Mouse (Mus musculus): Measurements from ENCODE around the gene Dda1. TPM values are rescaled to one million over a fixed set of nuclear protein-coding genes. Genes with fewer than 3 reads are reported as not detected.

The Dda1 gene
- total RNA-seq, 2 experiments from 2014 or later = 135 to 139 TPM

Other genes with a start within 250 kb of the Dda1 start
- 10 to 100 TPM; 47.3 to 48.5 TPM for gene Myo9b, start 196.5 kb upstream of the Dda1 start, total RNA-seq (2021)
- gene Haus8, start 196.3 kb upstream of the Dda1 start, total RNA-seq (2021) = 10 to 100 TPM; 38.8 to 39.4 TPM
- gene Use1, start 102.4 kb upstream of the Dda1 start, total RNA-seq (2021) = 100 to 1,000 TPM; 116 to 117 TPM
- gene Ocel1, start 97.9 kb upstream of the Dda1 start, total RNA-seq (2021) = 10 to 100 TPM; 17.9 to 18.5 TPM
- gene Nr2f6, start 87.2 kb upstream of the Dda1 start, total RNA-seq (2021) = 10 to 100 TPM; 32.2 to 33.1 TPM
- gene Ushbp1, start 73.4 kb upstream of the Dda1 start, total RNA-seq (2021) = 1 to 10 TPM; 6.5 TPM
- 10 to 100 TPM; 75.8 to 88.0 TPM for gene Babam1, start 72.3 kb upstream of the Dda1 start, total RNA-seq (2021)
- 1 to 10 TPM; 2.3 to 3.2 TPM for gene Ankle1, start 63.2 kb upstream of the Dda1 start, total RNA-seq (2021)
- gene Abhd8, start 5.5 kb upstream of the Dda1 start, total RNA-seq (2021) = 100 to 1,000 TPM; 113 to 121 TPM
- gene Mrpl34, start 4.2 kb upstream of the Dda1 start, total RNA-seq (2021) = 10 to 100 TPM; 71.3 to 73.7 TPM
- gene Ano8, start 16.8 kb downstream of the Dda1 start, total RNA-seq (2021) = 10 to 100 TPM; 88.0 to 91.9 TPM
- gene Gtpbp3, start 18.9 kb downstream of the Dda1 start, total RNA-seq (2021) = 10 to 100 TPM; 23.0 to 24.1 TPM
- gene Plvap, start 42.6 kb downstream of the Dda1 start, total RNA-seq (2021) = 1 to 10 TPM; 6.2 to 7.3 TPM
- not detected for gene Ccdc194, start 56.5 kb downstream of the Dda1 start, total RNA-seq (2021)
- 1 to 10 TPM; 3.0 to 3.5 TPM for gene Bst2, start 68.3 kb downstream of the Dda1 start, total RNA-seq (2021)
- gene Mvb12a, start 73.7 kb downstream of the Dda1 start, total RNA-seq (2021) = 10 to 100 TPM; 37.4 to 40.7 TPM
- not detected for gene Tmem221, start 89.7 kb downstream of the Dda1 start, total RNA-seq (2021)
- not detected for gene Nxnl1, start 97.4 kb downstream of the Dda1 start, total RNA-seq (2021)
- 10 to 100 TPM; 60.5 to 71.1 TPM for gene Slc27a1, start 99.7 kb downstream of the Dda1 start, total RNA-seq (2021)
- gene Pgls, start 123.0 kb downstream of the Dda1 start, total RNA-seq (2021) = 10 to 100 TPM; 85.7 to 97.3 TPM
- gene Fam129c, start 128.4 kb downstream of the Dda1 start, total RNA-seq (2021) = 1 to 10 TPM; 7.9 to 8.0 TPM
- gene Colgalt1, start 141.8 kb downstream of the Dda1 start, total RNA-seq (2021) = 10 to 100 TPM; 88.2 to 88.6 TPM
- gene Unc13a, start 202.6 kb downstream of the Dda1 start, total RNA-seq (2021) = 100 to 1,000 TPM; 204 to 221 TPM
- gene Jak3, start 207.1 kb downstream of the Dda1 start, total RNA-seq (2021) = 1 to 10 TPM; 4.5 to 5.5 TPM
- gene Insl3, start 220.0 kb downstream of the Dda1 start, total RNA-seq (2021) = 1 to 10 TPM in 1 of 2 experiments, under 1 TPM in 1; 0.70 to 1.6 TPM
- under 1 TPM; 0.22 to 0.36 TPM for gene B3gnt3, start 232.6 kb downstream of the Dda1 start, total RNA-seq (2021)

Measured in left cerebral cortex, postnatal 4 days (tissue).